21 mouse cellular contexts compared by ENCODE assay signal in genomic region chrX:37141732-37142131, GRCm38 (mm10). TPM values are rescaled to one million over a fixed set of nuclear protein-coding genes. Genes with fewer than 3 reads are reported as not detected.
"Had no signal": no experiment of that assay in that cellular context is flagged by ENCODE, and none has a peak within 500 bp of the region (broad histone marks: within the 10 kb centered on the region; RNA-seq: fewer than 3 reads in every experiment).

No protein-coding gene starts in this region.

- ATAC-seq: liver, postnatal 0 days; lung, postnatal 0 days; midbrain, embryonic 13.5 days; midbrain, embryonic 16.5 days had no signal

- DNase-seq: kidney, adult 2 months; kidney, postnatal 25 days; layer of hippocampus, adult 9-11 months; liver, postnatal 0 days; lung, embryonic 14.5 days; retina, postnatal 1 day; right cerebral cortex, postnatal 25 days; spleen, adult 18-20 months; thymus, postnatal 4 days had no signal

RNA-seq across cellular contexts. Expression of gene Akap14, which starts 26.9 kb away (rescaled TPM):
- total RNA-seq: layer of hippocampus, postnatal 25 days; left cerebral cortex, adult 18-20 months; left cerebral cortex, postnatal 10 days; left cerebral cortex, postnatal 36 days; liver, adult 2 months had no signal
- polyA plus RNA-seq: kidney, adult 2 months; kidney, postnatal 0 days; large intestine, adult 2 months; limb, embryonic 11.5 days; limb, embryonic 14.5 days; liver, adult 2 months; liver, postnatal 0 days had no signal
